Mouse (Mus musculus): ENCODE results near the gene Eng.

Gene Eng

GRCm38 (mm10) chr2:32682721-32683417, 36.5 kb downstream of the Eng start:
- no peak for DNase-seq

- DNase-seq: no peak
Observed at GRCm38 (mm10) chr2:32683701-32684100, 37.3 kb downstream of the Eng start.

DNA sequence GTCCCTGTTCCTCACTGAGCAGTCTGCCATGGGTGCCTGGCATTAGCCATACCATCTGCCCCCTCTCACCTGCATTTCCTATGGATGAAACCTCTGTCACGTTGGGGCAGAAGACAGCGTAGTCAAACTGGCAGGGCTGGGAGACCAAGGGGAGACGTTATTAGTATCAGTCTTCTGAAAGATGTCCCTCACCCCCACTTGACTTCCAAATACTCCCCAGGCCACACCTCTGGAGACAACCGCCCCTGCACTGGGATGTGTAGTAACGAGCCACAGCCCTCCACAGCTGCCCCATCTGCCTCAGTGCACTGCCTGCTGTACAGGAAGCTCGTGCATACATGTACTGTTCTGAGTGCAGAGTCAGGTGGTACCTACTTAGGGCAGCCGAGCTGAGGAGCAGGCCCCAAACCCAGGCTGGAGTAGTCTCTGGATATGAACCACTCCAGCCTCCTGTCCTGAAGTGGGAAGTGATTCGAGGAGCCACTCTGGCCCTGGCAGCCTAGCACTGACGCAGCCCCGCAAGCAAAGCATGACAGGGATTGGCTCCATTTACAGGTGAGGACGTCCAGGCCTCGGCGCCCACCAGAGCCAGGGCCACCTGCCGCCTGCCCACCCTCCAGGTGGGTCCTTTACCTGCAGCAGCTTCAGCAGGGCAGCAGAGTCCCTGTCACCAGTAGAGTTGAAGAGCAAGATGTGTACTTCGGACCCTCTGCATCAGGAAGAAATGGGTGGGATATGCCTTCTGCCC, 38.5 kb downstream of the Eng start:
- DNase-seq: no peak

GRCm38 (mm10) chr2:32685807-32686206, 39.4 kb downstream of the Eng start:
- no peak for DNase-seq

- no peak for DNase-seq
Observed at GRCm38 (mm10) chr2:32686640-32687039, 40.2 kb downstream of the Eng start.

DNA sequence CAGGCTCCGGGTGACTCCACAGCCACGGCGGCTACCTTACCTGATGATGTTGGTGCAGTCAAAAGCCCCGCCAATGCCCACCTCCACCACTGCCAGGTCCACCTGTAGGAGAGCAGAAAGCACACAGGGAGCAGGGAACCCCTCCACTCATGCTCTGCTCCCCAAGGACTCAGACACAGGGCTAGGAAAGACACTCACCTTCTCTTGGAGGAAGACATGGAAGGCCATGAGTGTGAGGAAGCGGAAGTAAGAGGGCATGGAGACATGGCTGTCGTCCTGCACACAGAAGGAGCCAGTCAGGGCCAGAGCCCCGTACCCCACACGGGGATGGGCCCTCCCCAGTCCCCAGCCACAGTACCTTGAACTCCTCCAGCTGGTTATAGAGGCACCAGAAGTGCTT, 41.2 kb downstream of the Eng start:
- no peak for DNase-seq

GRCm38 (mm10) chr2:32689420-32689819, 43.0 kb downstream of the Eng start:
- peak; percentile 91 to 94 for DNase-seq

DNA sequence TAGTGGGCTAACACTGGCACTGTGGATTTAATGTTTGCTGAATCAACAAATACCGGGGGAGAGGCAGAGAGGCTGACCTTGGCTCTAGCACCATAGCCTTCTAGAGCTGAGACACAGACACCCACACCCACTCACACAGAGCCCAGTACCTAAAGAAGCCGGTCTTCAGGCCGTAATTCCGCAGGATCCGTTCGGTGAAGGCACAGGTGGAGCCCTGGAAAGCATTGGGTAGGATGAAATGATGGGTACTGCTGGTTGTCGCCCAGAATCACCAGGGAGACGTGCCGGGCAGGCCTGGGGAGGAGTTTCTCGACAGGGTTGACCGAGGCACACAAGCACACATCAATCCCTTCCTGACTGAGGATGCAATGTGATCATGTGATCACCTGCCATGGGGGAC, 44.6 kb downstream of the Eng start:
- no peak for DNase-seq

DNA sequence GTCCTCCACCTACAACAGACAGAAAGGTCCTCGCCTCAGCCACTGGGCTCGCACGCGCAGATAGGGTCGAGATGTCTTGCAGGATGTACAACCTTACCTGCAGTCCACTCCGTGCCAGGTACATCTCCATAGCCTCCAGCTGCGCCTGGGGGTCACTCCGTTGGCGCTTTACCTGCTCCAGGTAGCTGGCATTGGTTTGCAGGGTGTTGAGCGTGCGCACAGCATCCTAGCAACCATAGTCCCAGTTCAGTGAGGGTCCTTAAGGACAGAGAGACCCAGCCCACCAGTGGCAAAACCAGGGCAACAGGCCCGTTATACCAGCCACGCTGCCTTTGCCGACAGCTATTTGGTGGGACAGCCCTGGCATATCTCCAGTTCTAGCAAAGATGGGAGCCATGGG, 46.1 kb downstream of the Eng start:
- no peak for DNase-seq

DNA sequence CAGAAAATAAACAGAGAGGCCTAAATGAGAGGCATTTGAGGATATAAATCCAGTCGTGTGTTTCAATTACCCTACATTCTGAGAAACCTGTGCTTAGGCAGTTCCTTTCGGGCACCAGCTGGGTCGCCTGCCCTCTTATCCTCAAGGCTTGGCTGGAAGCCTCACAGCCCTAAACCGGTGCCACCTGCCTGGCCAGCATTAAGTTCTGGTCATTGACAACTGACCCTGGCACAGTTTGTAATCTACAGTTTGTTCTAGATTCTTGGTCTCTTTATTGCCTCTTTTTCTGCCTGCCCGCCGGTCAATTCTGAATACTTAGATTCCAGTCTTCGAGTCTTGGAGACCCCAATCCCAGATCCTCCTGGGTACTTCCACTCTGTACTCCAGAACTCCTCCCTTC, 46.9 kb downstream of the Eng start:
- peak in 1 of 2 experiments; percentile 43 for DNase-seq

- peak; percentile 95 to 97 for DNase-seq
Observed at GRCm38 (mm10) chr2:32693823-32694411, 47.5 kb downstream of the Eng start.

DNA sequence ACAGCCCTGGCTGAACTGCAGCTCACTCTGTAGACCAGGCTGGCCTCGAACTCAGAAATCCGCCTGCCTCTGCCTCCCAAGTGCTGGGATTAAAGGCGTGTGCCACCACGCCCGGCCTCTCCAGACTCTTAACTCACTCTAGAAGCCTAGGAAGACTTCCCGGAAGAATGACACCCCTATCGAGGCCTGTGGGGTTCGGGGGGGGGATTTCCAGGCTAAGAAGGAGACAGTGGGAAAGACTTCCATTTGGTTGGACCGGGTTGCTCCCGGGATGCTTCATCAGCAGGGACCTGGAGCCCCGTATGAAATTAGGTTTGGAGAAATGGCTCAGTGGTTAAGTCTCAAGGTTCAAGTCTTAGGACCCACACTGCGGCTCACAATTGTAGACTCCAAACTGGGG, 48.3 kb downstream of the Eng start:
- no peak for DNase-seq

DNA sequence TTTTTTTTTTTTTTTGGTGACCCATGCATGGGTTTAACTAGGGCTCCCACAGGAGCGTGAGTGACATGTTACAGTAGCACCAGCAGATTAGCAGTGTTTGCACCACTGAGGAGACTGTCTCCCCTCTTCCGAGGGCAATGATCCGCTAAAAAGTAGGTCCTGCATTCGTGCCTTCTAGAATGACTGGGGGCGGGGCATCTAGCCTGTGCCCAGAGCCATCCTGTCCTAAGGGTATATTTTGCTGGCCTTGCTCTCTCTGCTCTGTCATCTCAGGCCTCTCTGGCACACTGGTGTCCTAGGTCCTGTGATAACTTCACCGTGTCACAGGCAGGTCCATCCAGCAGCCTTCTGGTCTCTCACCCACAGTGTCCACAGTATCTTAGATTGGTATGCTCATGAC, 53.3 kb downstream of the Eng start:
- no peak for DNase-seq

DNA sequence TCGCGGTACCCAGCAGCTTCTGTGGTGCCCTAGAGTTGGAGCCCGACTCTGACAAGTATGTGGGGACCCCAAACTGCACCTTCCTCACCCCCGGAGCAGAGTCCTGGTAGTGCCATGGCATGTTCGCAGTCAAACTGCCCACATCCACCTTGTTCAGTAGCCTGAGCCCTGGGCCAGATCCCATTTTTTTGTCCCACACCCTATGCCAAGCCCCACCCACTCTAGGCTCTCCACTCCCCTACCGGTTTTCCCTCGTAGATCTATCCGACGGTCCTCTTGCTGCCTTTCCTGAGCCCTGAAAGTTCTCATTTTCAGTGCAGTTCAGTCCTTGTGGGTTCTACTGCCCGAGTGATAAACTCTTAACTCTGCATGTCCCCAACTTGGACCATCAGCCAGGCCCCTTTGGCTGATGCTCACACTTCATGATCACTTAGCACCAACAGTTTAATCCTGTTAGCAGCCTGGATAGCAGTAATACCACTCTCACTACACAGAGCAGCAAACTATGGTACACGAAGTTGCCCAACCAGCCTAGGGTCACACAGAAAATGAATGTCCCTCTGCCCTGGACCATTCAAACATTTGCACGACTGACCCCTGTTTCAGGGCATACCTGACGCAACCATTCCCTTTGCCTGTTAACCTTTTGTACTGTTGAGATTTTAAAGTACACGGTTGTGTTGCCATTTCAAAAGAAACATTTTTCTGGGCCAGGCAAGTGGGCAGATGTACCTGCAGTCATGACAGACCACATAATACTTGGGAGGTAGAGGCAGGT, 54.8 kb downstream of the Eng start:
- no peak for DNase-seq

DNA sequence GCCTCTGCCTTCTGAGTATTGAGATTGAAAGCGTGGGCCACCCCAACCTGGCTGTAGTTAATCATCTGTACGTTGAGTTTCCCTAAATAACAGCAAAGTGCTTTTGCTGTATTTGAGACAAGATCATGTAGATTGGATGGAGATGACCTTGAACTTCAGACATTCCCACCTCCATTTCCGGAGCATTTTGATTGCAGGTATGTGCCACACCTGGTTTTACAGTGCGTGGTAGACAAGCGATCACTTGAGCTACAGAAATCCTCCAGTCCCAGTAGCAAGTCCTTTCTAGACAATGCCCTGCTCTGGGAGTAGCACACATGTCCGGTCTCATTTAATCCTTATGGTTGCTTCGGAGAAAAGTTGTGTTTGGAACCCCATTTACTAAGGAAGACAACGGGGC, 56.7 kb downstream of the Eng start:
- DNase-seq: no peak

DNA sequence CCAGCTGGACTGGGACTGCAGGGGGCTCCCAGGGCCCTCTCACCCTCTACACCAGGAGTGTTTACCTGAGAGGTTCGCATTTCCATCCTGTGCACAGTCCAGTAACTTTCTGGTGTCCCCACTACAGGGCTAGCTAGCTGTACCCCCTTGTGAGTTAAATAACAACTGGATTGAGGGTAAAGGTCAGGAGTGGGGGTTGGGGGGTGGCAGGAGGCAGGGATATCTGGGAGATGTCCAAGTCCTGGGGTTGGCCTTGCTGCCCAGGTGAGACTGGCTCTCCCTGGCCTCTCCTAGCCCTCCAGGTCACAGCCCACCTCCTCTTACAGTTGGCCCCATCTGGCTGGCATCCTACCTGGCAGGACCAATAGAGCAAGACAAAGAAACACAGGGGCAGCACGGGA, 57.6 kb downstream of the Eng start, which contains the start of gene Fpgs:
Gene Fpgs, minus strand, starts transcription at position 125 of the 401 bp plus-strand sequence.
- DNase-seq: no peak

DNA sequence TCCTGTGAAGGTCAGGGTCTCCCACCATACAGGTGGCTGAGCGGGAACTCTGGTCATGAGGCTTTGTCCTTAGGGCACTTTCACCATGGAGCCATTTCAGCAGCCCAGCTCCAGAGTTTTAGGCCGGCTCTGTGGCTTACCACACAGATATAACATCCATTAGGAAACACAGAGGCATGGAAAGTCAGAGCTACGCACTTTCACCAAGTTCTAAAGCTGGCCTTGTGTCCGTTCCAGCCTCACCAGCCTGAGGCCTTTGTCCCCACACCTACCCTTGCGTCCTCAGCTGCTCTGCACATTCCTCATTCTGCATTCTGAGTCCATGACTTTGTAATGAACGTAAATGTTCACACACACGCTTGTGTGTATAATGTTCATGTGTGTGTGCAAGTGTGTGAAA, 58.6 kb downstream of the Eng start:
- no peak for DNase-seq

- no peak for DNase-seq
Observed at GRCm38 (mm10) chr2:32706971-32707370, 60.6 kb downstream of the Eng start.

- DNase-seq: peak; percentile 44 to 70
Observed at GRCm38 (mm10) chr2:32708643-32709042, 62.2 kb downstream of the Eng start.

DNA sequence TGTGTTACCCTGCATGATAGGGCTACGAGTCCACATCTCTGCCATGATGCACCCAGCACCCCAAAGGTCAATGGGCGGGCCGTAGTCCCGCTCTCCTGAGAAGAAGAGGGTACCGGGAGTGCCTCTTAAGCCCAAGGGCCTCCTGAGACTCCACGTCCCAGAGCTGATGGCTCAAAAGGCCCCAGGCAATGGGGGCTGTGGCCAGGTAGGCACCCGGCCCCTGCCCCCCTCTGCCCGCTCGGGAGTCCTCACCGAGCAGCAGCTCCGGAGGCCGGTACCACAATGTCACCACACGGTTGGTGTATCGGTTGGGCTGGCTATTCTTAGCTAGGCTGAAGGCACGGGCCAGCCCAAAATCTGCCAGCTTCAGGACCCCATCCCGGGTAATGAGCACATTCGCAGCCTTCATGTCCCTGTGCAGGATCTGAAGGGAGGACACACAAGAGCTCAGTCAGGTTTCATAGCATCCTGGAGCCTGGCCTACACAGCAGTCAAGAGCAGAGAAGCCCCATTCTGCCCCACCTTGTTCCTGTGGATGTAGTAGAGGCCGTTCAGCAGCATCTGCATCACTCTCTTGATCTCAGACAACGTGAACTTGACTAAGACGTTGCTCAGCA, 63.2 kb downstream of the Eng start:
- peak in 1 of 2 experiments; percentile 36 for DNase-seq

DNA sequence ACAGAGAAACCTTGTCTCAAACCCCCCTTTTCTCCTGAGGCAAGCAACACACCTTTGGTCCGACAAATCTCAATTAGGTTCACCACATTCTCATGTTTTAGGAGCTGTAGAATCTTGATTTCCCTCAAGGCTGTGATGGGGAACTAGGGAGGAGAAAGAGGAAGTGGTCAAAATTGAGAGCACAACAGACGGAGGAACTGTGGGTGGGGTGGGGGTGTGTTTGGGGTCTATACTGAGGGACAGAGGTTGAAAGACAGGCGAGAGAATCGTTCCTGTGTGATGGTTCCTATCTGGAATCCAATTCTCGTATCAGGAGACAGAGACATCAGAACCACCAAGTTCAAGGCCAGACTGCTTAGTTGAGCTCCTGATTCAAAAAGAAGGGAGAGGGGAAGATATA, 64.0 kb downstream of the Eng start:
- no peak for DNase-seq

- DNase-seq: no peak
Observed at GRCm38 (mm10) chr2:32711301-32712056, 65.1 kb downstream of the Eng start.
